Mouse (Mus musculus) forebrain, embryonic 12.5 days (tissue): ENCODE data around the gene Hacd3. TPM values are rescaled to one million over a fixed set of nuclear protein-coding genes. Genes with fewer than 3 reads are reported as not detected.

Experiments used
- ATAC-seq: fragments of 200-750 bp; cut with Nextera tagmentation; 2 replicates; pipeline ENCODE4 v1.8.0; 2017; ENCODE audit warnings: moderate TSS enrichment; ENCODE audit not compliant: low FRiP score
- H3K27ac ChIP-seq: fragments of 300-500 bp; sonication (generic); 2 replicates; pipeline ENCODE4 v1.5.1; 2016; ENCODE audit warnings: mild to moderate bottlenecking
- H3K27me3 ChIP-seq: fragments of 300-500 bp; sonication (generic); 2 replicates; pipeline ENCODE4 v1.6.1; 2016; ENCODE audit warnings: mild to moderate bottlenecking
- H3K36me3 ChIP-seq: fragments of 300-500 bp; sonication (generic); replicated peaks from 2 replicates; pipeline ENCODE4 v1.6.1; 2016; ENCODE audit warnings: mild to moderate bottlenecking
- H3K4me1 ChIP-seq: fragments of 300-500 bp; sonication (generic); 2 replicates; pipeline ENCODE4 v1.6.1; 2016
- H3K4me2 ChIP-seq: fragments of 300-500 bp; sonication (generic); 2 replicates; pipeline ENCODE4 v1.6.1; 2016; ENCODE audit warnings: mild to moderate bottlenecking, moderate library complexity
- H3K4me3 ChIP-seq: fragments of 300-500 bp; sonication (generic); replicated peaks from 2 replicates; pipeline ENCODE4 v1.5.1; 2016; ENCODE audit warnings: mild to moderate bottlenecking
- H3K9ac ChIP-seq: fragments of 300-500 bp; sonication (generic); 2 replicates; pipeline ENCODE4 v1.6.1; 2016; ENCODE audit warnings: mild to moderate bottlenecking
- H3K9me3 ChIP-seq: fragments of 300-500 bp; sonication (generic); 2 replicates; pipeline ENCODE4 v1.6.1; 2016
- WGBS: fragments of 180-500 bp; shearing (Covaris S2); methylation state at CpG from one replicate; pipeline ENCODE4 v1.1.7; 2016; 5-methylcytosine and 5-hydroxymethylcytosine counted together
- polyA plus RNA-seq: library from polyadenylated mRNA; unstranded; fragments of >200 nt; fragmentation: Nextera tagmentation; extraction: Ambion mirVana; gene quantifications from 2 replicates; pipeline ENCODE4 v1.2.1, GENCODE M21; 2016

The Hacd3 gene
- polyA plus RNA-seq, 1 experiment from 2014 or later = 138 TPM

- ATAC-seq = no peak
Measured at GRCm38 (mm10) chr9:64960978-64961320, 60.5 kb downstream of the Hacd3 start.

GRCm38 (mm10) chr9:64960117-64960977, 61.1 kb downstream of the Hacd3 start, which contains the start of gene Ints14:
TSS of gene Ints14 (plus strand) at chr9:64960905.
- Histone ChIP-seq H3K9ac (peak within 1 kb of the TSS; percentile 91), H3K4me1 (peaks cover 18% of the 10 kb centered on the region), H3K4me2 (peak within 1 kb of the TSS; percentile 73), H3K27ac (peak within 1 kb of the TSS; percentile 80), H3K4me3 (peak within 1 kb of the TSS; percentile 77), H3K36me3 (peaks cover 21% of the 10 kb centered on the region), H3K9me3 (no peaks in the 10 kb centered on the region), H3K27me3 (no peaks in the 10 kb centered on the region)
- peak; percentile 97 for ATAC-seq
- WGBS = 5% methylated on average over 29 of the region's 29 CpGs

More at GRCm38 (mm10) chr9:64960978-64961320, 60.5 kb downstream of the Hacd3 start:
- Histone ChIP-seq H3K4me2 (peak overlapping the region; percentile 73), H3K9ac (peak overlapping the region; percentile 91), H3K27me3 (no peaks in the 10 kb centered on the region), H3K4me1 (peaks cover 18% of the 10 kb centered on the region), H3K36me3 (peaks cover 27% of the 10 kb centered on the region), H3K4me3 (peak overlapping the region; percentile 77), H3K9me3 (no peaks in the 10 kb centered on the region), H3K27ac (peak overlapping the region; percentile 80)
- 0% methylated on average over 16 of the region's 17 CpGs for WGBS

- Histone ChIP-seq H3K4me3 (no peak overlapping the region), H3K9me3 (0 out of 2 replicates have a peak, but pooled peaks cover 5% of the 10 kb centered on the region), H3K36me3 (no peaks in the 10 kb centered on the region; the same call in 1 of the 2 replicates), H3K4me1 (peaks cover 18% of the 10 kb centered on the region), H3K9ac (no peak overlapping the region), H3K4me2 (no peak overlapping the region), H3K27ac (no peak overlapping the region), H3K27me3 (peaks cover 16% of the 10 kb centered on the region)
- ATAC-seq = no peak
- WGBS = 90% methylated on average over 3 of the region's 3 CpGs
Measured at GRCm38 (mm10) chr9:64957276-64957675, 64.2 kb downstream of the Hacd3 start.

- H3K36me3 ChIP-seq = no peaks in the 10 kb centered on the region
- H3K4me2 ChIP-seq = peak overlapping the region; percentile 19
- whole genome bisulfite sequencing = 17% methylated on average over 12 of the region's 12 CpGs
Measured at GRCm38 (mm10) chr9:64956337-64956736, 65.2 kb downstream of the Hacd3 start.

GRCm38 (mm10) chr9:64953190-64953589, 68.3 kb downstream of the Hacd3 start:
- Histone ChIP-seq H3K27ac (no peak overlapping the region), H3K36me3 (no peaks in the 10 kb centered on the region), H3K9me3 (0 out of 2 replicates have a peak, but pooled peaks cover 5% of the 10 kb centered on the region), H3K27me3 (peaks cover 37% of the 10 kb centered on the region), H3K9ac (no peak overlapping the region), H3K4me1 (peaks cover 3% of the 10 kb centered on the region), H3K4me2 (no peak overlapping the region), H3K4me3 (no peak overlapping the region)
- ATAC-seq = no peak
- 78% methylated on average over 7 of the region's 7 CpGs for WGBS

More at GRCm38 (mm10) chr9:64956337-64956736, 65.2 kb downstream of the Hacd3 start:
- Histone ChIP-seq H3K4me3 (no peak overlapping the region), H3K9ac (no peak overlapping the region), H3K27ac (no peak overlapping the region), H3K27me3 (peaks cover 25% of the 10 kb centered on the region), H3K9me3 (0 out of 2 replicates have a peak, but pooled peaks cover 5% of the 10 kb centered on the region), H3K4me1 (peaks cover 12% of the 10 kb centered on the region)
- no peak for ATAC-seq

- Histone ChIP-seq H3K36me3 (no peaks in the 10 kb centered on the region), H3K27ac (no peak overlapping the region), H3K4me3 (no peak overlapping the region), H3K9ac (no peak overlapping the region), H3K27me3 (peaks cover 37% of the 10 kb centered on the region), H3K4me1 (peaks cover 3% of the 10 kb centered on the region), H3K4me2 (no peak overlapping the region), H3K9me3 (0 out of 2 replicates have a peak, but pooled peaks cover 5% of the 10 kb centered on the region)
- 13% methylated on average over 5 of the region's 5 CpGs for WGBS
- no peak for ATAC-seq
Measured at GRCm38 (mm10) chr9:64952055-64952454, 69.4 kb downstream of the Hacd3 start.

GRCm38 (mm10) chr9:64951161-64951657, 70.3 kb downstream of the Hacd3 start, which contains the start of gene Slc24a1:
TSS of gene Slc24a1 (minus strand) at chr9:64951607.
- H3K9me3 ChIP-seq = 0 out of 2 replicates have a peak, but pooled peaks cover 5% of the 10 kb centered on the region
- no peak within 1 kb of the TSS for H3K4me3 ChIP-seq
- WGBS = 34% methylated on average over 11 of the region's 11 CpGs
- ATAC-seq = no peak
- H3K9ac ChIP-seq = no peak within 1 kb of the TSS
- H3K27me3 ChIP-seq = peaks cover 37% of the 10 kb centered on the region
- no peaks in the 10 kb centered on the region for H3K36me3 ChIP-seq
- H3K4me1 ChIP-seq = peaks cover 1% of the 10 kb centered on the region
- no peak within 1 kb of the TSS for H3K4me2 ChIP-seq
- no peak within 1 kb of the TSS for H3K27ac ChIP-seq

- Histone ChIP-seq H3K9me3 (no peaks in the 10 kb centered on the region), H3K36me3 (no peaks in the 10 kb centered on the region), H3K27ac (no peak overlapping the region), H3K4me1 (no peaks in the 10 kb centered on the region; the same call in none of the 2 replicates), H3K27me3 (peaks cover 36% of the 10 kb centered on the region), H3K9ac (no peak overlapping the region), H3K4me2 (no peak overlapping the region), H3K4me3 (no peak overlapping the region)
- WGBS = 87% methylated on average over 9 of the region's 9 CpGs
- no peak for ATAC-seq
Measured at GRCm38 (mm10) chr9:64947483-64948095, 73.9 kb downstream of the Hacd3 start.

- Histone ChIP-seq H3K4me1 (no peaks in the 10 kb centered on the region), H3K9me3 (no peaks in the 10 kb centered on the region), H3K27ac (no peak overlapping the region), H3K4me3 (no peak overlapping the region), H3K27me3 (peaks cover 13% of the 10 kb centered on the region; the same call in 1 of the 2 replicates), H3K9ac (no peak overlapping the region), H3K4me2 (peak overlapping the region; percentile 27), H3K36me3 (no peaks in the 10 kb centered on the region)
- ATAC-seq = no peak
- 25% methylated on average over 11 of the region's 11 CpGs for WGBS
Measured at GRCm38 (mm10) chr9:64943997-64944396, 77.5 kb downstream of the Hacd3 start.

GRCm38 (mm10) chr9:64941650-64942049, 79.8 kb downstream of the Hacd3 start:
- Histone ChIP-seq H3K9me3 (no peaks in the 10 kb centered on the region), H3K27me3 (peaks cover 16% of the 10 kb centered on the region; the same call in 1 of the 2 replicates), H3K36me3 (no peaks in the 10 kb centered on the region), H3K4me3 (no peak overlapping the region), H3K27ac (no peak overlapping the region), H3K9ac (no peak overlapping the region), H3K4me1 (no peaks in the 10 kb centered on the region), H3K4me2 (no peak overlapping the region)
- no peak for ATAC-seq
- WGBS = 88% methylated on average over 4 of the region's 4 CpGs

GRCm38 (mm10) chr9:64940731-64941346, 80.7 kb downstream of the Hacd3 start:
- 85% methylated on average over 11 of the region's 11 CpGs for WGBS
- no peak for ATAC-seq

GRCm38 (mm10) chr9:64939790-64940189, 81.7 kb downstream of the Hacd3 start:
- Histone ChIP-seq H3K36me3 (no peaks in the 10 kb centered on the region), H3K4me2 (no peak overlapping the region), H3K4me3 (no peak overlapping the region), H3K27me3 (peaks cover 11% of the 10 kb centered on the region; the same call in 1 of the 2 replicates), H3K4me1 (no peaks in the 10 kb centered on the region), H3K9me3 (no peaks in the 10 kb centered on the region), H3K27ac (no peak overlapping the region), H3K9ac (no peak overlapping the region)
- 80% methylated on average over 2 of the region's 2 CpGs for WGBS
- ATAC-seq = no peak

More at GRCm38 (mm10) chr9:64940731-64941346, 80.7 kb downstream of the Hacd3 start:
- Histone ChIP-seq H3K9ac (no peak overlapping the region), H3K4me3 (no peak overlapping the region), H3K27me3 (peaks cover 16% of the 10 kb centered on the region; the same call in 1 of the 2 replicates), H3K27ac (no peak overlapping the region), H3K36me3 (no peaks in the 10 kb centered on the region), H3K4me2 (no peak overlapping the region), H3K4me1 (no peaks in the 10 kb centered on the region), H3K9me3 (no peaks in the 10 kb centered on the region)
